Mouse (Mus musculus) midbrain, embryonic 11.5 days (tissue): ENCODE results near the gene Nemf. TPM values are rescaled to one million over a fixed set of nuclear protein-coding genes. Genes with fewer than 3 reads are reported as not detected.

Source experiments
- ATAC-seq: fragments of 200-750 bp; cut with Nextera tagmentation; 2 replicates; pipeline ENCODE4 v1.8.0; 2017; ENCODE audit warnings: moderate TSS enrichment, moderate library complexity; ENCODE audit not compliant: low FRiP score
- DNase-seq: peaks from one replicate; pipeline ENCODE4 v3.0.0; 2015; ENCODE audit warnings: low spot score; ENCODE audit errors: missing footprints
- H3K27ac ChIP-seq: fragments of 300-500 bp; sonication (generic); 2 replicates; pipeline ENCODE4 v1.5.1; 2014; ENCODE audit warnings: low read depth, low read length
- H3K27me3 ChIP-seq: fragments of 300-500 bp; sonication (generic); 2 replicates; pipeline ENCODE4 v1.6.1; 2014; ENCODE audit warnings: mild to moderate bottlenecking, low read length, moderate library complexity, mixed read lengths; ENCODE audit not compliant: control insufficient read depth, insufficient read depth
- H3K36me3 ChIP-seq: fragments of 300-500 bp; sonication (generic); 2 replicates; pipeline ENCODE4 v1.6.1; 2014; ENCODE audit warnings: mild to moderate bottlenecking, low read length, moderate library complexity, mixed read lengths; ENCODE audit not compliant: control insufficient read depth, insufficient read depth
- H3K4me1 ChIP-seq: fragments of 300-500 bp; sonication (generic); 2 replicates; pipeline ENCODE4 v1.6.1; 2014; ENCODE audit warnings: low read length; ENCODE audit not compliant: control insufficient read depth, insufficient read depth
- H3K4me2 ChIP-seq: fragments of 300-500 bp; sonication (generic); 2 replicates; pipeline ENCODE4 v1.6.1; 2014; ENCODE audit warnings: mild to moderate bottlenecking, moderate library complexity
- H3K4me3 ChIP-seq: fragments of 300-500 bp; sonication (generic); 2 replicates; pipeline ENCODE4 v1.5.1; 2014; ENCODE audit warnings: low read depth, low read length
- H3K9ac ChIP-seq: fragments of 300-500 bp; sonication (generic); 2 replicates; pipeline ENCODE4 v1.6.1; 2014; ENCODE audit warnings: low read length
- H3K9me3 ChIP-seq: fragments of 300-500 bp; sonication (generic); 2 replicates; pipeline ENCODE4 v1.6.1; 2016; ENCODE audit warnings: low read length; ENCODE audit not compliant: control insufficient read depth
- WGBS: fragments of 180-500 bp; shearing (Covaris S2); extraction: QIAGEN DNeasy Blood & Tissue Kit; methylation state at CpG from one replicate; pipeline ENCODE4 v1.1.7; 2014; 5-methylcytosine and 5-hydroxymethylcytosine counted together
- polyA plus RNA-seq: library from polyadenylated mRNA; unstranded; fragments of >200 nt; fragmentation: Nextera tagmentation; extraction: Ambion mirVana; gene quantifications from 2 replicates; pipeline ENCODE4 v1.2.1, GENCODE M21; 2014

Gene Nemf
- polyA plus RNA-seq, 1 experiment from 2014 or later: 89.5 TPM

GRCm38 (mm10) chr12:69349928-69350327, 7.0 kb downstream of the Nemf start:
- Histone ChIP-seq H3K4me1 (no peaks in the 10 kb centered on the region), H3K36me3 (peaks cover 22% of the 10 kb centered on the region), H3K4me2 (no peak overlapping the region), H3K27ac (no peak overlapping the region), H3K9ac (no peak overlapping the region), H3K4me3 (no peak overlapping the region), H3K9me3 (no peaks in the 10 kb centered on the region), H3K27me3 (no peaks in the 10 kb centered on the region)
- DNase-seq: no peak
- ATAC-seq: no peak
- WGBS: 87% methylated on average over 2 of the region's 2 CpGs

DNA sequence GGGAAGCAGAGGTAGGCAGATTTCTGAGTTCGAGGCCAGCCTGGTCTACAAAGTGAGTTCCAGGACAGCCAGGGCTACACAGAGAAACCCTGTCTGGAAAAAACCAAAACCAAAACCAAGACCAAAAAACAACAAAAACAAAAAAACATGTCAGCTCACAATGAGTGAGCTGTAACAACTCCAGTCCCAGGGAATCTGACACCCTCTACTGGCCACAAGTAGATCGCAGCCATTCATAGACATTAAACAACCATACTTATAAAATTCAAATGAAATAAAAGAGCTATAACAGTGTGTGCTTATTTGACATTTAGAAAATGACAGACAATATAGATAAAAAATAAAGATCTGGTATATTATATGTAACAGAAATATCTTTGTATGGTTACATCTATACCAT, 23.4 kb downstream of the Nemf start:
- no peak for DNase-seq
- Histone ChIP-seq H3K27me3 (no peaks in the 10 kb centered on the region), H3K36me3 (peaks cover 6% of the 10 kb centered on the region; the same call in 1 of the 2 replicates), H3K4me2 (no peak overlapping the region), H3K9ac (no peak overlapping the region), H3K27ac (no peak overlapping the region), H3K4me1 (no peaks in the 10 kb centered on the region), H3K9me3 (no peaks in the 10 kb centered on the region), H3K4me3 (no peak overlapping the region)
- ATAC-seq: no peak
- WGBS: 93% methylated on average over 2 of the region's 2 CpGs

GRCm38 (mm10) chr12:69332147-69332546, 24.8 kb downstream of the Nemf start:
- Histone ChIP-seq H3K36me3 (peaks cover 6% of the 10 kb centered on the region; the same call in 1 of the 2 replicates), H3K9me3 (no peaks in the 10 kb centered on the region), H3K27ac (no peak overlapping the region), H3K4me3 (no peak overlapping the region), H3K9ac (no peak overlapping the region), H3K4me1 (no peaks in the 10 kb centered on the region), H3K4me2 (no peak overlapping the region), H3K27me3 (no peaks in the 10 kb centered on the region)
- DNase-seq (no peak), ATAC-seq (no peak)
- WGBS: 97% methylated on average over 1 of the region's 1 CpGs

DNA sequence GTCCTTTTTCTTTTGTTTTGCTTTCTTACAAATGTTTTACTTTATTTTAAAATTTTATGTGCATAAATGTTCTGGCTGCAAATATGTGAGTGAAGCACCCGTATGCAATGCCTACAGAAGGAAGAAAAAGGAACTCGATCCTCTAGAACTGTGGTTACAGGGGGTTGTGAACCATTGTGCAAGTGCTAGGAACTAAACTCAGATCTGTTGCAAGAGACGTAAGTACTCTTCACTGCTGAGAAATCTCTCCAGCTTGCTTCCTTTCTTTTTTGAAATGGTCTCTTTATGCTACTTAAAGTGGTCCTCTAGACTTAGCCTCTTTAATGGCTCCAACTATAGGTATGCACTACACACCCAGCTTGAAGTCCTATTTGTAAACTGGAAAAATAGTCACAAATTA, 25.8 kb downstream of the Nemf start:
- Histone ChIP-seq H3K9ac (no peak overlapping the region), H3K9me3 (no peaks in the 10 kb centered on the region), H3K27ac (no peak overlapping the region), H3K4me2 (no peak overlapping the region), H3K36me3 (peaks cover 6% of the 10 kb centered on the region; the same call in 1 of the 2 replicates), H3K27me3 (no peaks in the 10 kb centered on the region), H3K4me1 (no peaks in the 10 kb centered on the region), H3K4me3 (no peak overlapping the region)
- ATAC-seq (no peak), DNase-seq (no peak)
- 96% methylated on average over 3 of the region's 3 CpGs for WGBS

DNA sequence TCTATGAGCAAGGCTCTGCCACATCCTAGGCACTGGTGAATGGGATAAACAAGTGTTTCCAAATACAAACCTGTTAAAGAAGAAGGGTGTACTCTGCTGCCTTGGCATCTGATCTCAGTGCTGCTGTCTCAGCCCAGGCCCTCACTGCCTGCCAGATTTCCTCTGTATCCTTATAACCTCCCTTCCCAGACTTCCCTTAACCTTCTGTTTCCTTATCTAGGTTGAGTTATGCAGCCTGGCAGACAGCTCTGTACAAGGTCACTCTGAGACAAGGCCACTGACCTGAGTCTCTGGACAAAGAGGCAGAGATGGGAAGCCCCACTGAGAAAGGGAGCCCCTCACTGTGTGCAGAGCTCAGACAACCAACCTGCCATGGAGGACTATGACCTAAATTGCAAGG, 38.5 kb downstream of the Nemf start:
- H3K4me2 ChIP-seq: no peak overlapping the region
- H3K9me3 ChIP-seq: no peaks in the 10 kb centered on the region
- ATAC-seq (no peak), DNase-seq (no peak)
- peaks cover 14% of the 10 kb centered on the region for H3K36me3 ChIP-seq
- no peak overlapping the region for H3K4me3 ChIP-seq
- H3K27ac ChIP-seq: no peak overlapping the region
- no peaks in the 10 kb centered on the region for H3K4me1 ChIP-seq
- no peak overlapping the region for H3K9ac ChIP-seq
- no peaks in the 10 kb centered on the region for H3K27me3 ChIP-seq

DNA sequence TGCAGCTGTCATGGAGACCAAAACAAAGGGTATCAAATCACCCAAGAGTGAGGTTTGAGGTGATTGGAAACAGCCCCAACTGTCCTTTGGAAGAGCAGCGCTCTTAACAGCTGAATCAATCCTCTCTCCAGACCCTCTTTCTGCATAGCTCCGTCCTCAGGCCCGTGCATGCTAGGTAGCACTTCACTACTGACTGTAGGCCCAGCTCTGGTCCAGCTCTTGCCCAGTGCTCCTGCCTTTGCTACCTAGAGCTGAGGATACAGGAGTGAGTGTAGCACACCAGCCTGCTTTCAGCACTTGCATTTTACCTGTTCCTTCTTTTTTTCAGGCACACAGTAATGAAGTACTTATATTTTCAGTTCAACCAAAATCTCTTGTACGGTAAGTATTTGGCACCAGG, 47.3 kb downstream of the Nemf start:
- Histone ChIP-seq H3K4me1 (no peaks in the 10 kb centered on the region), H3K27ac (no peak overlapping the region), H3K9me3 (no peaks in the 10 kb centered on the region), H3K4me3 (no peak overlapping the region), H3K36me3 (peaks cover 61% of the 10 kb centered on the region), H3K9ac (no peak overlapping the region), H3K27me3 (no peaks in the 10 kb centered on the region), H3K4me2 (no peak overlapping the region)
- ATAC-seq: no peak
- DNase-seq: peak; percentile 86
- WGBS: 93% methylated on average over 4 of the region's 4 CpGs

GRCm38 (mm10) chr12:69306333-69306732, 50.6 kb downstream of the Nemf start:
- WGBS: 95% methylated on average over 7 of the region's 7 CpGs
- peaks cover 67% of the 10 kb centered on the region for H3K36me3 ChIP-seq
- no peak overlapping the region for H3K27ac ChIP-seq
- no peak overlapping the region for H3K9ac ChIP-seq
- no peaks in the 10 kb centered on the region for H3K27me3 ChIP-seq
- H3K4me2 ChIP-seq: no peak overlapping the region
- no peaks in the 10 kb centered on the region for H3K4me1 ChIP-seq
- ATAC-seq: no peak
- DNase-seq: no peak
- no peaks in the 10 kb centered on the region for H3K9me3 ChIP-seq
- H3K4me3 ChIP-seq: no peak overlapping the region

GRCm38 (mm10) chr12:69304051-69304450, 52.9 kb downstream of the Nemf start:
- no peak for ATAC-seq
- no peak overlapping the region for H3K9ac ChIP-seq
- no peaks in the 10 kb centered on the region for H3K9me3 ChIP-seq
- WGBS: 94% methylated on average over 2 of the region's 2 CpGs
- H3K4me1 ChIP-seq: peaks cover 2% of the 10 kb centered on the region; the same call in 1 of the 2 replicates
- no peak overlapping the region for H3K4me2 ChIP-seq
- no peak for DNase-seq
- no peak overlapping the region for H3K27ac ChIP-seq
- H3K36me3 ChIP-seq: peaks cover 48% of the 10 kb centered on the region
- no peaks in the 10 kb centered on the region for H3K27me3 ChIP-seq
- no peak overlapping the region for H3K4me3 ChIP-seq

- H3K9ac ChIP-seq: no peak overlapping the region
- ATAC-seq (no peak), DNase-seq (peak; percentile 83)
- H3K27ac ChIP-seq: no peak overlapping the region
- no peak overlapping the region for H3K4me3 ChIP-seq
- no peak overlapping the region for H3K4me2 ChIP-seq
- no peaks in the 10 kb centered on the region for H3K27me3 ChIP-seq
- peaks cover 10% of the 10 kb centered on the region; the same call in 1 of the 2 replicates for H3K4me1 ChIP-seq
- WGBS: 96% methylated on average over 12 of the region's 12 CpGs
- H3K9me3 ChIP-seq: no peaks in the 10 kb centered on the region
- peaks cover 34% of the 10 kb centered on the region for H3K36me3 ChIP-seq
These were observed 54.8 kb downstream of the Nemf start for GRCm38 (mm10) chr12:69302171-69302570.

DNA sequence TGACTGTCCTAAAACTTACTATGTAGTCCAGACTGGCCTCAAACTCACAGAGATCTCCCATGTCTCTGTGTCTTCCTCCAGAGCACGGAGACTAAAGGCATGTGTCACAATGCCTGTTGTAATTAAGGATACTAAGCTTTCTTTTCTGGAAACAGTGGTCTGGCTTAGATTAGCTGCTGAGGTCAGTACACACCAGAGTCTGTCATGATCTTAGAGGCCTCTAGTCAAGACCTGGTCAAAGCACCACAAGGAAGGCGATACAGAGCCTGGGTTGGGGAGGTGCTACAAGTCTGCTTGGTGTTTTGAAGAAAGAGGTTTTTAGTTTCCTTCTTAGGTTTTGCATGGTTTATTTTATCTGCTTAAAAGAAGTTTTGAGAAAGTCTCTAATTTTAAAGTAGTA, 56.6 kb downstream of the Nemf start:
- Histone ChIP-seq H3K4me2 (no peak overlapping the region), H3K27me3 (no peaks in the 10 kb centered on the region), H3K9me3 (no peaks in the 10 kb centered on the region), H3K27ac (no peak overlapping the region), H3K4me3 (no peak overlapping the region), H3K9ac (no peak overlapping the region), H3K4me1 (peaks cover 13% of the 10 kb centered on the region; the same call in 1 of the 2 replicates), H3K36me3 (peaks cover 22% of the 10 kb centered on the region)
- ATAC-seq (no peak), DNase-seq (peak; percentile 62)
- WGBS: 82% methylated on average over 2 of the region's 2 CpGs
